Mouse (Mus musculus) myocyte (in vitro differentiated cells): ENCODE measurements at regions not wholly inside any gene's neighbourhood (a gene's known extent, or its start where the extent isn't known, plus 50 kb on each side); places are given as distances from the start of the nearest gene placed in this dataset.

Source experiments
- H3K27me3 ChIP-seq: one replicate; pipeline ENCODE4 v1.6.1; 2011; ENCODE audit not compliant: control insufficient read depth, insufficient read depth, insufficient read length
- H3K36me3 ChIP-seq: one replicate; pipeline ENCODE4 v1.6.1; 2011; ENCODE audit not compliant: control insufficient read depth, insufficient read depth
- H3K4me2 ChIP-seq: one replicate; pipeline ENCODE4 v1.6.1; 2011; ENCODE audit warnings: low read depth, control low read depth
- H3K4me3 ChIP-seq: one replicate; pipeline ENCODE4 v1.5.1; 2011; ENCODE audit warnings: mild to moderate bottlenecking, control low read depth, moderate library complexity
- H3K79me2 ChIP-seq: one replicate; pipeline ENCODE4 v1.6.1; 2011; ENCODE audit not compliant: control insufficient read depth, insufficient read depth
- H3ac ChIP-seq: one replicate; pipeline ENCODE4 v1.6.1; 2011; ENCODE audit not compliant: control insufficient read depth, insufficient read length
- CEBPB ChIP-seq: IDR thresholded peaks from 2 replicates; pipeline ENCODE4 v1.6.1; 2011; ENCODE audit warnings: mild to moderate bottlenecking, moderate library complexity; ENCODE audit not compliant: poor library complexity, insufficient read depth, severe bottlenecking
- E2F4 ChIP-seq: IDR thresholded peaks from one replicate; pipeline ENCODE4 v1.6.1; 2011; ENCODE audit warnings: mild to moderate bottlenecking, control low read depth, moderate library complexity; ENCODE audit not compliant: insufficient read depth
- MAX ChIP-seq: IDR thresholded peaks from one replicate; pipeline ENCODE4 v1.6.1; 2011; ENCODE audit warnings: low read depth, mild to moderate bottlenecking, control low read depth
- MYOD1 ChIP-seq, 3 experiments: IDR thresholded peaks; one replicate each; pipeline ENCODE4 v1.6.1; 2011; ENCODE audit warnings: control low read depth in 2 of 3, low read depth in 2 of 3, mild to moderate bottlenecking in 2 of 3, moderate library complexity in 1 of 3; ENCODE audit not compliant: insufficient read length in 2 of 3, control insufficient read depth in 1 of 3
- MYOG ChIP-seq, 3 experiments: IDR thresholded peaks; one replicate each; pipeline ENCODE4 v1.6.1; 2011; ENCODE audit warnings: control low read depth in 2 of 3, low read depth in 2 of 3, mild to moderate bottlenecking in 2 of 3; ENCODE audit not compliant: insufficient read length in 2 of 3, control insufficient read depth in 1 of 3, insufficient read depth in 1 of 3
- POLR2A ChIP-seq: IDR thresholded peaks from one replicate; pipeline ENCODE4 v1.6.1; 2011; ENCODE audit warnings: low read depth, mild to moderate bottlenecking, control low read depth, moderate library complexity; ENCODE audit not compliant: insufficient read length
- POLR2AphosphoS2 ChIP-seq: IDR thresholded peaks from one replicate; pipeline ENCODE4 v1.6.1; 2011; ENCODE audit warnings: low read depth, control low read depth; ENCODE audit not compliant: insufficient read length
- REST ChIP-seq: IDR thresholded peaks from one replicate; pipeline ENCODE4 v1.6.1; 2011; ENCODE audit warnings: mild to moderate bottlenecking, control low read depth, moderate library complexity; ENCODE audit not compliant: insufficient read depth, insufficient read length
- SRF ChIP-seq: IDR thresholded peaks from one replicate; pipeline ENCODE4 v1.6.1; 2011; ENCODE audit warnings: low read depth; ENCODE audit not compliant: control insufficient read depth, insufficient read length
- TCF12 ChIP-seq: IDR thresholded peaks from one replicate; pipeline ENCODE4 v1.6.1; 2011; ENCODE audit warnings: mild to moderate bottlenecking, control low read depth; ENCODE audit not compliant: poor library complexity, insufficient read depth, severe bottlenecking
- TCF3 ChIP-seq: IDR thresholded peaks from one replicate; pipeline ENCODE4 v1.6.1; 2011; ENCODE audit warnings: low read depth, control low read depth; ENCODE audit not compliant: insufficient read length
- USF1 ChIP-seq: IDR thresholded peaks from one replicate; pipeline ENCODE4 v1.6.1; 2011; ENCODE audit warnings: low read depth, mild to moderate bottlenecking, control low read depth, moderate library complexity

GRCm38 (mm10) chr4:114676908-114677898 lies 144.3 kb upstream of the Gm12830 start:
- H3ac ChIP-seq = no peak overlapping the region
- H3K79me2 ChIP-seq = no peaks in the 10 kb centered on the region
- no peak for TF ChIP-seq SRF
- TF ChIP-seq USF1 = no peak
- TF ChIP-seq TCF12 = no peak
- no peak for TF ChIP-seq POLR2AphosphoS2
- TF ChIP-seq MAX = no peak
- TF ChIP-seq CEBPB = no peak
- no peak for TF ChIP-seq POLR2A
- no peak for TF ChIP-seq MYOD1 (IDR thresholded peaks at IDR 0.05; ENCODE audit: control insufficient read depth in 1 of 3, insufficient read length in 2 of 3, low read depth in 2 of 3)
- TF ChIP-seq REST = no peak
- no peak for TF ChIP-seq E2F4
- TF ChIP-seq TCF3 = no peak
- TF ChIP-seq MYOG (IDR thresholded peaks at IDR 0.05; ENCODE audit: control insufficient read depth in 1 of 3, insufficient read depth in 1 of 3, insufficient read length in 2 of 3, low read depth in 2 of 3) = no peak
- no peak overlapping the region for H3K4me2 ChIP-seq
- H3K36me3 ChIP-seq = no peaks in the 10 kb centered on the region
- H3K4me3 ChIP-seq = no peak overlapping the region
- peaks cover 16% of the 10 kb centered on the region for H3K27me3 ChIP-seq

- H3K4me3 ChIP-seq = no peak overlapping the region
- H3K27me3 ChIP-seq = peaks cover 5% of the 10 kb centered on the region
- no peak overlapping the region for H3ac ChIP-seq
- no peak for TF ChIP-seq E2F4
- TF ChIP-seq POLR2A = no peak
- TF ChIP-seq CEBPB = no peak
- TF ChIP-seq REST = no peak
- no peak for TF ChIP-seq USF1
- TF ChIP-seq TCF12 = no peak
- no peak for TF ChIP-seq MYOD1 (IDR thresholded peaks at IDR 0.05; ENCODE audit: control insufficient read depth in 1 of 3, insufficient read length in 2 of 3, low read depth in 2 of 3)
- no peak for TF ChIP-seq MYOG (IDR thresholded peaks at IDR 0.05; ENCODE audit: control insufficient read depth in 1 of 3, insufficient read depth in 1 of 3, insufficient read length in 2 of 3, low read depth in 2 of 3)
- TF ChIP-seq TCF3 = no peak
- no peak for TF ChIP-seq MAX
- no peak for TF ChIP-seq SRF
- no peak for TF ChIP-seq POLR2AphosphoS2
- no peaks in the 10 kb centered on the region for H3K36me3 ChIP-seq
- H3K79me2 ChIP-seq = no peaks in the 10 kb centered on the region
- H3K4me2 ChIP-seq = no peak overlapping the region
These were observed 143.2 kb upstream of the Gm12830 start for GRCm38 (mm10) chr4:114678053-114678941.

GRCm38 (mm10) chr4:114680360-114680759 lies 141.2 kb upstream of the Gm12830 start:
- no peaks in the 10 kb centered on the region for H3K79me2 ChIP-seq
- no peak overlapping the region for H3K4me3 ChIP-seq
- no peak overlapping the region for H3K4me2 ChIP-seq
- TF ChIP-seq MAX (no peak), MYOD1 (IDR thresholded peaks at IDR 0.05; ENCODE audit: control insufficient read depth in 1 of 3, insufficient read length in 2 of 3, low read depth in 2 of 3) (no peak), TCF12 (no peak), REST (no peak), POLR2A (no peak), CEBPB (no peak), TCF3 (no peak), MYOG (IDR thresholded peaks at IDR 0.05; ENCODE audit: control insufficient read depth in 1 of 3, insufficient read depth in 1 of 3, insufficient read length in 2 of 3, low read depth in 2 of 3) (no peak), E2F4 (no peak), POLR2AphosphoS2 (no peak), USF1 (no peak), SRF (no peak)
- H3K27me3 ChIP-seq = peaks cover 7% of the 10 kb centered on the region
- no peak overlapping the region for H3ac ChIP-seq
- no peaks in the 10 kb centered on the region for H3K36me3 ChIP-seq

DNA sequence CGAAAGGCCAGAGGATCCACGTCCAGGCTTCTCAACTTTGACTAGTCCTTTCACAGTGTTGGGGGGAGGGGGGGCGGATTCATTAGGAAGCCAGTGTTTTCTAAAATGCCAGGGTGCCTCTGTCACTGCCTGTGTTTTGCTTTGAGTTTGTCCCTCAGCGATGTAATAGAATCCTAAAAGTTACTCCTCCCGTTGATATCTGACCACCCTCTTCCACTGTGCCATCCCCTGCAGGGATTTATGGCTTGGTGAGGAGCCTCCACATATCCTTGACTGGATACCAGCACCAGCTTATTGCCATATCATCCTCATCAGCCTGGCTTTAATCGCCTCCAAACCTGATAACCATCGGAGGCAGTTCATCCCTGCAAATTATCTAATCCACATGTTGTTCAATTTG lies 138.6 kb upstream of the Gm12830 start:
- Histone ChIP-seq H3K79me2 (no peaks in the 10 kb centered on the region), H3K36me3 (no peaks in the 10 kb centered on the region), H3K27me3 (peaks cover 21% of the 10 kb centered on the region), H3ac (no peak overlapping the region), H3K4me3 (no peak overlapping the region), H3K4me2 (no peak overlapping the region)
- no peak for TF ChIP-seq POLR2AphosphoS2
- no peak for TF ChIP-seq CEBPB
- no peak for TF ChIP-seq SRF
- no peak for TF ChIP-seq REST
- TF ChIP-seq MAX = no peak
- no peak for TF ChIP-seq TCF3
- no peak for TF ChIP-seq MYOD1 (IDR thresholded peaks at IDR 0.05; ENCODE audit: control insufficient read depth in 1 of 3, insufficient read length in 2 of 3, low read depth in 2 of 3)
- no peak for TF ChIP-seq TCF12
- TF ChIP-seq POLR2A = no peak
- TF ChIP-seq MYOG (IDR thresholded peaks at IDR 0.05; ENCODE audit: control insufficient read depth in 1 of 3, insufficient read depth in 1 of 3, insufficient read length in 2 of 3, low read depth in 2 of 3) = no peak
- no peak for TF ChIP-seq USF1
- no peak for TF ChIP-seq E2F4
